Mouse (Mus musculus): ENCODE data around the gene Syvn1. TPM values are rescaled to one million over a fixed set of nuclear protein-coding genes. Genes with fewer than 3 reads are reported as not detected.
"Not testable (repeated sequence)": the region's sequence is repeated elsewhere in the genome, so short reads cannot be mapped to it uniquely, and the experiment has no call there.

Syvn1 gene
- polyA plus RNA-seq, 1 experiment from 2014 or later, result 28.1 TPM

GRCm38 (mm10) chr19:6030520-6031280, 15.7 kb upstream of the Syvn1 start:
- H3K27ac ChIP-seq (ENCODE audit: low read depth), result no peak overlapping the region
- H3K36me3 ChIP-seq (ENCODE audit: control insufficient read depth, insufficient read depth, low read length), result no peaks in the 10 kb centered on the region
- H3K9ac ChIP-seq (ENCODE audit: low read length), result no peak overlapping the region
- 70% methylated on average over 14 of the region's 14 CpGs for WGBS
- no peaks in the 10 kb centered on the region for H3K27me3 ChIP-seq (replicated peaks; ENCODE audit: control insufficient read depth, insufficient read depth, low read length)
- H3K4me3 ChIP-seq (ENCODE audit: low read depth, low read length), result no peak overlapping the region
- no peaks in the 10 kb centered on the region for H3K4me1 ChIP-seq (replicated peaks; ENCODE audit: control insufficient read depth, insufficient read depth, low read length)
- H3K9me3 ChIP-seq (ENCODE audit: control insufficient read depth, low read length), result no peaks in the 10 kb centered on the region
- ATAC-seq (replicated peaks; ENCODE audit: low FRiP score, low TSS enrichment, low read depth) (no peak), DNase-seq (ENCODE audit: low spot score) (no peak)
- H3K4me2 ChIP-seq (ENCODE audit: low read length), result no peak overlapping the region

DNA sequence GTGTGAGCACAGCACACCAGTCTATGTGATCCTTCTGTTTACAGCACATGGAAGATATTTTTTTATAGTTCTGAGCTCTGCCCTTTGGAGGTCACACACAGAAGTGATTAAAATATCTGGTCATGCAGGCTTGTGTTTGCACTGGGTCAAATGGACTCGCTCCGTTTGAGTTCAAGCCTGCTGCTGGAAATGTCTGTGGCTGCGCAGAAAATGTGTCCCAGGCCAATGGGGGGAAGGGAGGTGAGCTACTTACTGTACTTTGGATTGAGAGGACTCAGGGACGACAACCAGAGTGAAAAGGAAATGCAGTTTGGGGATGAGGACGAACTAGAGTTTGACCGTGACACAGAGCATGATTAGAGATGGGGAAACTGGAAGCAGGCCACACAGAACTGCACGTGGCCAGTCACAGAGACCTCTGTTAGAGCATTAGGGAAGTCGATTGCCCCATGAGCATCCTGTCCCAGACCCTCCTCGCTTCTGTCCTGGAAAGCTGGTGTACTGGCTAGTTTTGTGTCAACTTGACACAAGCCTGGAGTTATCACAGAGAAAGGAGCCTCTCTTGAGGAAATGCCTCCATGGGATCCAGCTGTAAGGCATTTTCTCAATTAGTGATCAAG, 10.3 kb upstream of the Syvn1 start:
- Histone ChIP-seq H3K27ac (ENCODE audit: low read depth) (no peak overlapping the region), H3K4me2 (ENCODE audit: low read length) (no peak overlapping the region), H3K36me3 (ENCODE audit: control insufficient read depth, insufficient read depth, low read length) (no peaks in the 10 kb centered on the region), H3K27me3 (replicated peaks; ENCODE audit: control insufficient read depth, insufficient read depth, low read length) (no peaks in the 10 kb centered on the region), H3K4me1 (replicated peaks; ENCODE audit: control insufficient read depth, insufficient read depth, low read length) (no peaks in the 10 kb centered on the region), H3K4me3 (ENCODE audit: low read depth, low read length) (no peak overlapping the region), H3K9ac (ENCODE audit: low read length) (no peak overlapping the region), H3K9me3 (ENCODE audit: control insufficient read depth, low read length) (no peaks in the 10 kb centered on the region)
- no peak for DNase-seq (ENCODE audit: low spot score)
- no peak for ATAC-seq (replicated peaks; ENCODE audit: low FRiP score, low TSS enrichment, low read depth)
- 76% methylated on average over 9 of the region's 9 CpGs for WGBS

- Histone ChIP-seq H3K4me3 (ENCODE audit: low read depth, low read length) (no peak overlapping the region), H3K9ac (ENCODE audit: low read length) (no peak overlapping the region), H3K27ac (ENCODE audit: low read depth) (no peak overlapping the region), H3K27me3 (replicated peaks; ENCODE audit: control insufficient read depth, insufficient read depth, low read length) (no peaks in the 10 kb centered on the region), H3K4me2 (ENCODE audit: low read length) (no peak overlapping the region), H3K4me1 (replicated peaks; ENCODE audit: control insufficient read depth, insufficient read depth, low read length) (no peaks in the 10 kb centered on the region), H3K36me3 (ENCODE audit: control insufficient read depth, insufficient read depth, low read length) (no peaks in the 10 kb centered on the region), H3K9me3 (ENCODE audit: control insufficient read depth, low read length) (no peaks in the 10 kb centered on the region)
- DNase-seq (ENCODE audit: low spot score) (no peak), ATAC-seq (replicated peaks; ENCODE audit: low FRiP score, low TSS enrichment, low read depth) (no peak)
Observed at GRCm38 (mm10) chr19:6037695-6038094, 8.7 kb upstream of the Syvn1 start.

DNA sequence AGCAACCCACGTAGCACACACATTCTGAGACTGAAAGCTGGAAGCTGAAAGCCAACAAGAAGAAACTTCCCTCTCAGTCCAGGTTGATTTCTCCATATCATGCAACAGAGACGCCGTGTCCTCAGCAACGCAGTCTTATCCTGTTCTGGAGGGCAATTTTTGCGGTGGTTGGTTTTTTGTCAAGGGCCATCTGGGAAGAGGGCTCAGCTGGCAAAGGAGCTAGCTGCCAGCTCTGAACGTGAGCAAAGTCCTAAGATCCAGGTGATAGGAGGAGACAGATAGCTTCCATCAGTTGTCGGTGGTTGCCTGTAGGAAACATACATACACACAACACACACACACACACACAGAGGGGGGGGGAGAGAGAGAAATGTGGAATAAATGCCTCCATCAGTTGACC, 8.1 kb upstream of the Syvn1 start:
- H3K27me3 ChIP-seq (replicated peaks; ENCODE audit: control insufficient read depth, insufficient read depth, low read length), result no peaks in the 10 kb centered on the region
- no peak for DNase-seq (ENCODE audit: low spot score)
- 81% methylated on average over 7 of the region's 7 CpGs for WGBS

DNA sequence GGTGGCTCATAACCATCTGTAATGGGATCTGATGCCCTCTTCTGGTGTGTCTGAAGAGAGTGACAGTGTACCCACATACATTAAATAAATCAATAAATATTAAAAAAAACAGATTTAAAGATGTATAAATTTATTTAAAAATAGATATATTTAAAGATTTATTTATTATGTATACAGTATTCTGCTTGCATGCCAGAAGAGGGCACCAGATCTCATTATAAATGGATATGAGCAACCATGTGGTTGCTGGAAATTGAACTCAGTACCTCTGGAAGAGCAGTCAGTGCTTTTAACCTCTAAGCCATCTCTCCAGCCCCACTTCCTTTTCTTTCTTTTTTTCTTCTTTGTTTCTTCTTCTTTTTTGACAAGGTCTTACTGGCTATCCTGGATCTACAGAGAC, 6.4 kb upstream of the Syvn1 start:
- H3K27ac ChIP-seq (ENCODE audit: low read depth), result no peak overlapping the region
- no peaks in the 10 kb centered on the region for H3K9me3 ChIP-seq (ENCODE audit: control insufficient read depth, low read length)
- DNase-seq (ENCODE audit: low spot score), result no peak
- ATAC-seq (replicated peaks; ENCODE audit: low FRiP score, low TSS enrichment, low read depth), result no peak
- H3K9ac ChIP-seq (ENCODE audit: low read length), result no peak overlapping the region
- no peak overlapping the region for H3K4me2 ChIP-seq (ENCODE audit: low read length)
- H3K4me3 ChIP-seq (ENCODE audit: low read depth, low read length), result no peak overlapping the region
- H3K4me1 ChIP-seq (replicated peaks; ENCODE audit: control insufficient read depth, insufficient read depth, low read length), result peaks cover under 1% of the 10 kb centered on the region
- H3K27me3 ChIP-seq (replicated peaks; ENCODE audit: control insufficient read depth, insufficient read depth, low read length), result no peaks in the 10 kb centered on the region
- H3K36me3 ChIP-seq (ENCODE audit: control insufficient read depth, insufficient read depth, low read length), result no peaks in the 10 kb centered on the region

More for the DNA sequence above, 8.1 kb upstream of the Syvn1 start:
- Histone ChIP-seq H3K27ac (ENCODE audit: low read depth) (no peak overlapping the region), H3K4me2 (ENCODE audit: low read length) (no peak overlapping the region), H3K9ac (ENCODE audit: low read length) (no peak overlapping the region), H3K36me3 (ENCODE audit: control insufficient read depth, insufficient read depth, low read length) (no peaks in the 10 kb centered on the region), H3K4me1 (replicated peaks; ENCODE audit: control insufficient read depth, insufficient read depth, low read length) (no peaks in the 10 kb centered on the region), H3K9me3 (ENCODE audit: control insufficient read depth, low read length) (no peaks in the 10 kb centered on the region), H3K4me3 (ENCODE audit: low read depth, low read length) (no peak overlapping the region)
- ATAC-seq (replicated peaks; ENCODE audit: low FRiP score, low TSS enrichment, low read depth), result no peak

DNA sequence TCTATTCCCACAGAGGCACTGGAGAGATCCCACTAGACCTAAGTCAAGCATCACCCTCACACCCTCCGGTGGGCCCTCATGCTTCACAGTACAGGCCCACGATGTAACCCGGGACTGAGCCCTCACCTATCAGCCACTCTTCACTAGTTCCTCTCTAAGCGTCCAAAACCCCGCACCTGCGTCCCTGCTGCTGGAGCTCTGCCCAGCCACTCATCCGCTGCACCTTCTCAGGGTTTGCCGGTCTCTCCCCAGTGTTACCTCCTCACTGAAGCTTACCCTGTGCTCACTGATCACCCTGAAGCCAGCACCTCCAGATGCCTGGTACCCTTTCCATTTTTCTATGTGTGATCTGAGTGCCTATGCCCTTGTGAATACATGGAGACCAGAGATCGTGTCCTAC, 4.1 kb upstream of the Syvn1 start:
- DNase-seq (ENCODE audit: low spot score) (no peak), ATAC-seq (replicated peaks; ENCODE audit: low FRiP score, low TSS enrichment, low read depth) (no peak)
- Histone ChIP-seq H3K27me3 (replicated peaks; ENCODE audit: control insufficient read depth, insufficient read depth, low read length) (no peaks in the 10 kb centered on the region), H3K9ac (ENCODE audit: low read length) (no peak overlapping the region), H3K9me3 (ENCODE audit: control insufficient read depth, low read length) (no peaks in the 10 kb centered on the region), H3K4me3 (ENCODE audit: low read depth, low read length) (no peak overlapping the region), H3K4me1 (replicated peaks; ENCODE audit: control insufficient read depth, insufficient read depth, low read length) (peaks cover 7% of the 10 kb centered on the region), H3K27ac (ENCODE audit: low read depth) (no peak overlapping the region), H3K36me3 (ENCODE audit: control insufficient read depth, insufficient read depth, low read length) (no peaks in the 10 kb centered on the region), H3K4me2 (ENCODE audit: low read length) (no peak overlapping the region)
- WGBS, result 85% methylated on average over 9 of the region's 9 CpGs

GRCm38 (mm10) chr19:6044102-6044501, 2.3 kb upstream of the Syvn1 start:
- not testable (repeated sequence) for H3K9me3 ChIP-seq (ENCODE audit: control insufficient read depth, low read length); H3K36me3 ChIP-seq (ENCODE audit: control insufficient read depth, insufficient read depth, low read length); H3K4me2 ChIP-seq (ENCODE audit: low read length); H3K9ac ChIP-seq (ENCODE audit: low read length); DNase-seq (ENCODE audit: low spot score); H3K4me3 ChIP-seq (ENCODE audit: low read depth, low read length); ATAC-seq (replicated peaks; ENCODE audit: low FRiP score, low TSS enrichment, low read depth); H3K27ac ChIP-seq (ENCODE audit: low read depth); H3K27me3 ChIP-seq (replicated peaks; ENCODE audit: control insufficient read depth, insufficient read depth, low read length)
- 53% methylated on average over 4 of the region's 4 CpGs for WGBS
- H3K4me1 ChIP-seq (replicated peaks; ENCODE audit: control insufficient read depth, insufficient read depth, low read length), result peaks cover 15% of the 10 kb centered on the region

DNA sequence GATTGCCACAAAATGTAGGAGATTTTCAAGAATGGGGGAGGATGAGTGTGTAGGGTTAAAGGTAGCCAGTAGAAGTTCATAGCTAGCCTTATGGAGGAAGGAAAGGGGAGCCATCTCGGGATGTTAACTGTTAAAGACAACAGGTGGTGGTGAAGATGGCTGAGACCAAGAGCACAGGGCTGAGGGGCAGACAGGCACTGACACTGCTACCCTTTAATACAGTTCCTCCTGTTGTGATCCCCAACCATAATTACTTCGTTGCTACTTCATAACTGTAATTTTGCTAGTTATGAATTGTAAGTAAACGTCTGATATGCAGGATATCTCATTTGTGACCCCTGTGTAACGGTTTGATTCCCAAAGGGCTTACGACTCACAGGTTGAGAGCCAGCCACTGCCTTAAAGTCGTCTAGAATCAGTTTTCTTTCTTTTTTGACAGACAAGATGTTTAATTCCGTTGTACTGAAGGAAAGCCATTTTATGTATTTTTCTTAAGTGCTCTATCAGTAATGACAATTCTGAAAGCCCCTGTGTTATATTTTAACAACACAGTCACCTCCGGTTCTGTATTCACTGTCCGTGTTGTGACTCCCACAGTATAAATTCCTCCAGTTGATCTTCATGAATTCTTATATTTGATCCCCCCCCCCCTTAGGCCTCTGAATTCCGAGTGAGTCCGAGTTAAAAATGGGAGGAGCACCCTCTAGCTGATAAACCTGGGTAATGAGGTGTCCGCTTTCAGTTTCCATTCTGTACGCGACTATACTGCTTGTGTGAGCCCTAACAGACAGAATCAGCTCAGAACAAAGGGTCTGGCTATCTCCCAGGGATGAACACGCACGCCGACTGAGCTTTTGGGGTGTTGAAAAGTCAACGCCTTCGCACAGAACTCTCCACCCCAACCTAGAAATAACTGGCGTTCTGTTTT, 746 bp upstream of the Syvn1 start:
- Histone ChIP-seq H3K9ac (ENCODE audit: low read length) (peak overlapping the region; percentile 81), H3K4me3 (ENCODE audit: low read depth, low read length) (peak overlapping the region; percentile 60), H3K4me1 (replicated peaks; ENCODE audit: control insufficient read depth, insufficient read depth, low read length) (peaks cover 15% of the 10 kb centered on the region), H3K27me3 (replicated peaks; ENCODE audit: control insufficient read depth, insufficient read depth, low read length) (no peaks in the 10 kb centered on the region), H3K27ac (ENCODE audit: low read depth) (peak overlapping the region; percentile 97), H3K9me3 (ENCODE audit: control insufficient read depth, low read length) (no peaks in the 10 kb centered on the region), H3K36me3 (ENCODE audit: control insufficient read depth, insufficient read depth, low read length) (peaks cover 23% of the 10 kb centered on the region), H3K4me2 (ENCODE audit: low read length) (peak overlapping the region; percentile 97)
- no peak for DNase-seq (ENCODE audit: low spot score)
- ATAC-seq (replicated peaks; ENCODE audit: low FRiP score, low TSS enrichment, low read depth), result peak; percentile 42
- WGBS, result 16% methylated on average over 20 of the region's 20 CpGs
